Mouse (Mus musculus): ENCODE measurements at regions not wholly inside any gene's neighbourhood (a gene's known extent, or its start where the extent isn't known, plus 50 kb on each side); places are given as distances from the start of the nearest gene placed in this dataset.

GRCm38 (mm10) chr13:71006117-71006516 is 164.5 kb upstream of the Adamts16 start:
- H3K4me2 ChIP-seq (ENCODE audit: insufficient read depth, low read depth, poor library complexity, severe bottlenecking), result no peak overlapping the region
- H3K27ac ChIP-seq (ENCODE audit: insufficient read depth, low read depth), result no peak overlapping the region
- no peak overlapping the region for H3K4me3 ChIP-seq (replicated peaks in 1 of 3; ENCODE audit: low read depth in 2 of 3, low read length in 2 of 3, poor library complexity in 1 of 3)
- no peak overlapping the region for H3K9ac ChIP-seq (ENCODE audit: insufficient read depth, low read depth)
- H3K36me3 ChIP-seq (replicated peaks in 1 of 2; ENCODE audit: control insufficient read depth in 1 of 2, insufficient read depth in 1 of 2, low read length in 1 of 2), result no peaks in the 10 kb centered on the region
- in situ Hi-C loops (cut with MboI; ENCODE audit: low pct_ligation_motif_present, low pct_unique_long_range_greater_than_20kb, low sequenced_read_pairs) (no loop called here), dilution Hi-C loops (cut with MboI; ENCODE audit: extremely low pct_ligation_motif_present, extremely low pct_unique_long_range_greater_than_20kb, low sequenced_read_pairs) (no loop called here)
- no peaks in the 10 kb centered on the region for H3K4me1 ChIP-seq (ENCODE audit: control insufficient read depth in 1 of 2, insufficient read depth in 2 of 2)
- H3K9me3 ChIP-seq (replicated peaks; ENCODE audit: low read length), result no peaks in the 10 kb centered on the region
- TF ChIP-seq CTCF (conservative IDR thresholded peaks at IDR 0.05 in 1 of 2, IDR thresholded peaks at IDR 0.05 in 1 of 2; ENCODE audit: low read depth in 2 of 2, low read length in 2 of 2) (peak; percentile 52 to 77), MAZ (IDR thresholded peaks at IDR 0.05; ENCODE audit: low read depth, low read length) (no peak), RAD21 (IDR thresholded peaks at IDR 0.05; ENCODE audit: low read depth, low read length) (peak; percentile 66), SMC3 (IDR thresholded peaks at IDR 0.05; ENCODE audit: low read depth, low read length) (peak; percentile 53), POLR2A (IDR thresholded peaks at IDR 0.05; ENCODE audit: low read depth, low read length) (no peak)
- no peaks in the 10 kb centered on the region for H3K27me3 ChIP-seq (replicated peaks)
- DNase-seq (ENCODE audit: extremely low read depth), result peak; percentile 69
- H3K79me2 ChIP-seq (replicated peaks; ENCODE audit: control insufficient read depth, extremely low read depth, insufficient read depth, poor library complexity, severe bottlenecking), result no peaks in the 10 kb centered on the region

DNA sequence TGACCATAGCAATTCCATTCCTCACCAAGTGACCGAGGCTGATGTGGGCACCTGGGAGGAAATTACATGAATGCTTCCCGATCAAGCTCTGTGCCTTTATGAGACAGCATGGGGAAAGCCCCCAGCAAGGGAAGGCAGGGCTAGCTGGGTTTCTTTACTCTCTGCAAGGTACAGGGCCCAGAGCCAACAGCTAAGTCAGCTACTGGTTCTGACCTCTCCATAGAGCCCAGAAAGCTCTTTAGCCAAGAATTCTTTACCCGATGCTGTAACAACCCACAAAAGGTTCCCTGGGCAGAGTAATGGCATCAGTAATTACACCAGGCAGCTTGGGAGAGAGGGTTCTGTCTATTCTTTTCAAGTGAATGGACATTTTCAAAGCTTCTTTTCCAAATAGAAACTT is 161.9 kb upstream of the Adamts16 start:
- no peak overlapping the region for H3K27ac ChIP-seq (ENCODE audit: insufficient read depth, low read depth)
- H3K4me1 ChIP-seq (ENCODE audit: control insufficient read depth in 1 of 2, insufficient read depth in 2 of 2), result no peaks in the 10 kb centered on the region
- no peak overlapping the region for H3K4me2 ChIP-seq (ENCODE audit: insufficient read depth, low read depth, poor library complexity, severe bottlenecking)
- no peak overlapping the region for H3K9ac ChIP-seq (ENCODE audit: insufficient read depth, low read depth)
- no peaks in the 10 kb centered on the region for H3K9me3 ChIP-seq (replicated peaks; ENCODE audit: low read length)
- dilution Hi-C loops (cut with MboI; ENCODE audit: extremely low pct_ligation_motif_present, extremely low pct_unique_long_range_greater_than_20kb, low sequenced_read_pairs), result no loop called here
- H3K27me3 ChIP-seq (replicated peaks), result no peaks in the 10 kb centered on the region
- DNase-seq (ENCODE audit: extremely low read depth), result no peak
- TF ChIP-seq RCOR1 (conservative IDR thresholded peaks at IDR 0.05; ENCODE audit: low read depth, low read length), result no peak
- no peak for TF ChIP-seq ZC3H11A (IDR thresholded peaks at IDR 0.05; ENCODE audit: low read depth, low read length)
- TF ChIP-seq ZMIZ1 (IDR thresholded peaks at IDR 0.05; ENCODE audit: low read depth, low read length), result no peak
- TF ChIP-seq BHLHE40 (IDR thresholded peaks at IDR 0.05; ENCODE audit: low read depth, low read length), result no peak
- no peak for TF ChIP-seq CTCF (conservative IDR thresholded peaks at IDR 0.05 in 1 of 2, IDR thresholded peaks at IDR 0.05 in 1 of 2; ENCODE audit: low read depth in 2 of 2, low read length in 2 of 2)
- no peak for TF ChIP-seq POLR2A (IDR thresholded peaks at IDR 0.05; ENCODE audit: low read depth, low read length)
- no peak for TF ChIP-seq JUND (conservative IDR thresholded peaks at IDR 0.05; ENCODE audit: low read depth, low read length)
- no peak for TF ChIP-seq MAFK (IDR thresholded peaks at IDR 0.05; ENCODE audit: insufficient replicate concordance, low read length)
- no peak for TF ChIP-seq MAZ (IDR thresholded peaks at IDR 0.05; ENCODE audit: low read depth, low read length)
- no peak for TF ChIP-seq GABPA (IDR thresholded peaks at IDR 0.05; ENCODE audit: insufficient replicate concordance, low read depth, low read length)
- TF ChIP-seq USF2 (conservative IDR thresholded peaks at IDR 0.05; ENCODE audit: low read depth, low read length), result no peak
- TF ChIP-seq CHD2 (IDR thresholded peaks at IDR 0.05; ENCODE audit: low read length), result no peak
- no peak for TF ChIP-seq NELFE (IDR thresholded peaks at IDR 0.05; ENCODE audit: low read depth, low read length)
- no peaks in the 10 kb centered on the region for H3K36me3 ChIP-seq (replicated peaks in 1 of 2; ENCODE audit: control insufficient read depth in 1 of 2, insufficient read depth in 1 of 2, low read length in 1 of 2)
- in situ Hi-C loops (cut with MboI; ENCODE audit: low pct_ligation_motif_present, low pct_unique_long_range_greater_than_20kb, low sequenced_read_pairs), result no loop called here
- no peak overlapping the region for H3K4me3 ChIP-seq (replicated peaks in 1 of 3; ENCODE audit: low read depth in 2 of 3, low read length in 2 of 3, poor library complexity in 1 of 3)
- no peaks in the 10 kb centered on the region for H3K79me2 ChIP-seq (replicated peaks; ENCODE audit: control insufficient read depth, extremely low read depth, insufficient read depth, poor library complexity, severe bottlenecking)

GRCm38 (mm10) chr13:71001278-71001677 is 159.7 kb upstream of the Adamts16 start:
- Histone ChIP-seq H3K36me3 (replicated peaks in 1 of 2; ENCODE audit: control insufficient read depth in 1 of 2, insufficient read depth in 1 of 2, low read length in 1 of 2) (no peaks in the 10 kb centered on the region), H3K4me1 (ENCODE audit: control insufficient read depth in 1 of 2, insufficient read depth in 2 of 2) (no peaks in the 10 kb centered on the region), H3K79me2 (replicated peaks; ENCODE audit: control insufficient read depth, extremely low read depth, insufficient read depth, poor library complexity, severe bottlenecking) (no peaks in the 10 kb centered on the region), H3K9ac (ENCODE audit: insufficient read depth, low read depth) (no peak overlapping the region), H3K4me3 (replicated peaks in 1 of 3; ENCODE audit: low read depth in 2 of 3, low read length in 2 of 3, poor library complexity in 1 of 3) (no peak overlapping the region), H3K4me2 (ENCODE audit: insufficient read depth, low read depth, poor library complexity, severe bottlenecking) (no peak overlapping the region), H3K27ac (ENCODE audit: insufficient read depth, low read depth) (no peak overlapping the region), H3K27me3 (replicated peaks) (no peaks in the 10 kb centered on the region), H3K9me3 (replicated peaks; ENCODE audit: low read length) (no peaks in the 10 kb centered on the region)
- DNase-seq (ENCODE audit: extremely low read depth), result peak; percentile 43
- dilution Hi-C loops (cut with MboI; ENCODE audit: extremely low pct_ligation_motif_present, extremely low pct_unique_long_range_greater_than_20kb, low sequenced_read_pairs), result no loop called here
- TF ChIP-seq RAD21 (IDR thresholded peaks at IDR 0.05; ENCODE audit: low read depth, low read length) (peak; percentile 68), CTCF (conservative IDR thresholded peaks at IDR 0.05 in 1 of 2, IDR thresholded peaks at IDR 0.05 in 1 of 2; ENCODE audit: low read depth in 2 of 2, low read length in 2 of 2) (peak; percentile 43 to 77; a peak in 3 of 4 replicates), PAX5 (IDR thresholded peaks at IDR 0.05; ENCODE audit: low read length) (no peak), SMC3 (IDR thresholded peaks at IDR 0.05; ENCODE audit: low read depth, low read length) (peak; percentile 66)
- in situ Hi-C loops (cut with MboI; ENCODE audit: low pct_ligation_motif_present, low pct_unique_long_range_greater_than_20kb, low sequenced_read_pairs), result no loop called here

Measured in CH12.LX (cell line).